ENCODE assay signal across 8 mouse cellular contexts in genomic region chr5:137032641-137033074, GRCm38 (mm10). TPM values are rescaled to one million over a fixed set of nuclear protein-coding genes. Genes with fewer than 3 reads are reported as not detected.
A peak's percentile ranks its signal among the peaks of the same experiment; 100 is the strongest.
DNase-seq lines count a peak whose midpoint lies in the region; ATAC-seq lines count a peak whose summit lies in the region.

No protein-coding gene starts in this region.

- peak; percentile 68 to 69 for DNase-seq in gastrocnemius, adult 8-10 months (ENCODE audit: low spot score in 2 of 2)
- DNase-seq in hindlimb bud, embryonic 11.5 days (ENCODE audit: extremely low spot score, low read depth, low spot score) = peak; percentile 46
- peak; percentile 78 to 88 for DNase-seq in left cerebral cortex, postnatal 14 days (ENCODE audit: low spot score in 2 of 2)
- peak; percentile 87 for DNase-seq in right cerebral cortex, postnatal 25 days
- DNase-seq in urinary bladder, postnatal 36 days (ENCODE audit: low spot score in 2 of 2) = peak; percentile 83 to 90

- intact Hi-C loops in left cerebral cortex, postnatal 14 days (cut with DNase I) = loop anchor here (5.0 kb wide), 1 partner anchor 255 kb away; the partner anchor contains the start of gene Ache

- peak; percentile 70 for ATAC-seq in activated CD4-positive, CD25-positive, alpha-beta regulatory T cell, adult 4 months
- ATAC-seq in common myeloid progenitor, adult 5-6 weeks (replicated peaks; ENCODE audit: low read depth, poor library complexity, severe bottlenecking) = peak; percentile 55
- ATAC-seq in megakaryocyte-erythroid progenitor cell, adult 5-6 weeks (replicated peaks; ENCODE audit: low FRiP score, low TSS enrichment, poor library complexity, severe bottlenecking) = peak; percentile 68

RNA-seq across cellular contexts. Expression of gene Vgf, which starts 6.5 kb away (rescaled TPM):
- not detected for polyA plus RNA-seq in activated CD4-positive, CD25-positive, alpha-beta regulatory T cell, adult 4 months (2017; shearing (Covaris generic))
- total RNA-seq in common myeloid progenitor, adult 5-6 weeks (2017) = not detected in 2 replicates
- total RNA-seq in gastrocnemius, adult 8-10 months (2022) = not detected
- 100 to 1,000 TPM; 278 to 317 TPM for total RNA-seq in left cerebral cortex, postnatal 14 days (2021)
- not detected in 2 replicates for total RNA-seq in megakaryocyte-erythroid progenitor cell, adult 5-6 weeks (2014; fragmentation: Nextera tagmentation)
- total RNA-seq in megakaryocyte-erythroid progenitor cell, adult 5-6 weeks (2017) = 0.27 and 0.47 TPM in 2 replicates

RNA-seq across cellular contexts. Expression of gene Ap1s1, which starts 13.3 kb away (rescaled TPM):
- polyA plus RNA-seq in activated CD4-positive, CD25-positive, alpha-beta regulatory T cell, adult 4 months (2017; shearing (Covaris generic)) = 10 to 100 TPM; 71.3 to 90.7 TPM
- total RNA-seq in common myeloid progenitor, adult 5-6 weeks (2017) = 63.6 and 70.1 TPM in 2 replicates
- 10 to 100 TPM; 15.4 to 22.0 (median 17.8) TPM for total RNA-seq in gastrocnemius, adult 8-10 months (2022)
- 100 to 1,000 TPM; 235 to 257 TPM for total RNA-seq in left cerebral cortex, postnatal 14 days (2021)
- 52.2 and 78.7 TPM in 2 replicates for total RNA-seq in megakaryocyte-erythroid progenitor cell, adult 5-6 weeks (2014; fragmentation: Nextera tagmentation)
- 46.5 and 50.2 TPM in 2 replicates for total RNA-seq in megakaryocyte-erythroid progenitor cell, adult 5-6 weeks (2017)

RNA-seq across cellular contexts. Expression of gene Serpine1, which starts 39.4 kb away (rescaled TPM):
- not detected for polyA plus RNA-seq in activated CD4-positive, CD25-positive, alpha-beta regulatory T cell, adult 4 months (2017; shearing (Covaris generic))
- not detected in 2 replicates for total RNA-seq in common myeloid progenitor, adult 5-6 weeks (2017)
- 1 to 10 TPM; 1.8 to 7.5 (median 6.2) TPM for total RNA-seq in gastrocnemius, adult 8-10 months (2022)
- 1 to 10 TPM in 1 of 2 experiments, under 1 TPM in 1; 0.76 to 1.3 TPM for total RNA-seq in left cerebral cortex, postnatal 14 days (2021)
- 0.72 TPM in 1 of 2 replicates, not detected in the other for total RNA-seq in megakaryocyte-erythroid progenitor cell, adult 5-6 weeks (2014; fragmentation: Nextera tagmentation)
- total RNA-seq in megakaryocyte-erythroid progenitor cell, adult 5-6 weeks (2017) = 0.94 TPM in 1 of 2 replicates, not detected in the other

RNA-seq across cellular contexts. Expression of gene Znhit1, which starts 44.8 kb away (rescaled TPM):
- 10 to 100 TPM; 56.5 to 66.5 TPM for polyA plus RNA-seq in activated CD4-positive, CD25-positive, alpha-beta regulatory T cell, adult 4 months (2017; shearing (Covaris generic))
- total RNA-seq in common myeloid progenitor, adult 5-6 weeks (2017) = 28.2 and 32.1 TPM in 2 replicates
- total RNA-seq in gastrocnemius, adult 8-10 months (2022) = 10 to 100 TPM; 62.4 to 85.5 (median 72.4) TPM
- total RNA-seq in left cerebral cortex, postnatal 14 days (2021) = 10 to 100 TPM; 79.0 to 82.7 TPM
- total RNA-seq in megakaryocyte-erythroid progenitor cell, adult 5-6 weeks (2014; fragmentation: Nextera tagmentation) = 67.3 and 75.0 TPM in 2 replicates
- 18.8 and 21.6 TPM in 2 replicates for total RNA-seq in megakaryocyte-erythroid progenitor cell, adult 5-6 weeks (2017)

RNA-seq across cellular contexts. Expression of gene Plod3, which starts 45.8 kb away (rescaled TPM):
- 1 to 10 TPM; 2.6 to 6.0 TPM for polyA plus RNA-seq in activated CD4-positive, CD25-positive, alpha-beta regulatory T cell, adult 4 months (2017; shearing (Covaris generic))
- total RNA-seq in common myeloid progenitor, adult 5-6 weeks (2017) = 35.1 and 57.3 TPM in 2 replicates
- total RNA-seq in gastrocnemius, adult 8-10 months (2022) = 10 to 100 TPM; 15.9 to 18.1 (median 17.0) TPM
- 10 to 100 TPM; 32.2 to 36.5 TPM for total RNA-seq in left cerebral cortex, postnatal 14 days (2021)
- 19.8 and 22.1 TPM in 2 replicates for total RNA-seq in megakaryocyte-erythroid progenitor cell, adult 5-6 weeks (2014; fragmentation: Nextera tagmentation)
- total RNA-seq in megakaryocyte-erythroid progenitor cell, adult 5-6 weeks (2017) = 19.0 and 22.1 TPM in 2 replicates

Comparison
In these comparisons a context has a peak if more than half of its experiments do, and no peak if none do; other contexts are left out.
1. Peak in every context shown above with its lines: DNase-seq and ATAC-seq.
2. RNA of gene Vgf, which starts 6.5 kb away (total RNA-seq): 278 to 317 TPM in left cerebral cortex, postnatal 14 days; 0.27 to 0.47 TPM in megakaryocyte-erythroid progenitor cell, adult 5-6 weeks, not detected in common myeloid progenitor, adult 5-6 weeks and not detected in gastrocnemius, adult 8-10 months; every median in the first group is over 100 times any median in the second.